Mouse (Mus musculus) bone marrow, adult 2 months (tissue): Measurements from ENCODE around the gene Kdm2a.
A peak's percentile ranks its signal among the peaks of the same experiment; 100 is the strongest.

ENCODE experiments used
- CTCF ChIP-seq: fragments of 200-500 bp; IDR thresholded peaks from 2 replicates; pipeline ENCODE4 v1.5.1; 2011; ENCODE audit warnings: low read length, control low read depth; ENCODE audit not compliant: control insufficient read depth, insufficient read depth
- POLR2A ChIP-seq: fragments of 200-500 bp; IDR thresholded peaks from 2 replicates; pipeline ENCODE4 v1.6.1; 2011; ENCODE audit warnings: low read depth, mild to moderate bottlenecking, control low read depth, low read length, borderline replicate concordance; ENCODE audit not compliant: control insufficient read depth

DNA sequence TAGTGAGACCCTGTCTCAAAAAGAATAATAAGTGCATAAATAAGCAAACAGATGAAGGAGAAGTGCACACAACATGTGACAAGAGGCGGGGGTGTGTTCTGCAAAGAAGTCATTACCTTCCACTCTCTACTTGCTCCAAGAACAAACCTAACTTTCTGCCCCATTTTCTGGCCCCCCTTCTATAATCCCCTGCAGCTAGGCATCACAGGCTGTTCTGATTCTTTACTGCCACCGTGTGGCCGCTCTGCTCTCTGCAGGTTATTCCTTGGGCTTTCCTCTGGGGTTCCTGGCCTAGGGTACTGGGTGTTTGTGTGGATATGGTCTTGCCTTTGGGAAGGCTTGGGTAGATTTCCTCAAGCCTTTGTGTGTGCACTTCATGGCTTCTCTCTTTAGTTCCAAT is 44.3 kb upstream of the Kdm2a start:
- peak; percentile 61; the same call in 1 of the 2 replicates for TF ChIP-seq CTCF
- TF ChIP-seq POLR2A: no peak
